In genomic region chr5:101811296-101812169, GRCm38 (mm10) we compare ENCODE assay signal across 9 mouse cellular contexts. TPM values are rescaled to one million over a fixed set of nuclear protein-coding genes. Genes with fewer than 3 reads are reported as not detected.
DNase-seq lines count a peak whose midpoint lies in the region.
"Had no signal": no experiment of that assay in that cellular context is flagged by ENCODE, and none has a peak within 500 bp of the region (broad histone marks: within the 10 kb centered on the region; RNA-seq: fewer than 3 reads in every experiment).

No protein-coding gene starts in this region.

- DNase-seq in layer of hippocampus, adult 11-12 months (ENCODE audit: low spot score) = peak; percentile 44
- DNase-seq in layer of hippocampus, postnatal 25 days (ENCODE audit: extremely low spot score in 1 of 2, low spot score in 1 of 2) = no peak
- DNase-seq in 3T3-L1 (ENCODE audit: low read depth, low spot score) = peak; percentile 38
- peak; percentile 38 for DNase-seq in ES-CJ7 (ENCODE audit: low read depth, low spot score)
- DNase-seq in cerebellum, postnatal 10 days = peak; percentile 43 to 45
- no peak for DNase-seq in neural tube, embryonic 10.5 days (ENCODE audit: extremely low spot score, low spot score)
- DNase-seq in B cell, adult 2 months = no peak
- DNase-seq in spleen, adult 12 weeks (ENCODE audit: low spot score) = no peak
- DNase-seq: kidney, postnatal 14 days had no signal

RNA-seq across cellular contexts. Expression of gene Cds1, which starts 46.6 kb away (rescaled TPM):
- 10 to 100 TPM; 63.2 to 67.9 TPM for total RNA-seq in layer of hippocampus, postnatal 25 days (2021)

Comparison
In these comparisons a context has a peak if more than half of its experiments do, and no peak if none do; other contexts are left out.
1. DNase-seq: peak in layer of hippocampus, adult 11-12 months (single experiment), 3T3-L1 (single experiment), ES-CJ7 (single experiment) and cerebellum, postnatal 10 days (2 of 2); none in layer of hippocampus, postnatal 25 days (0 of 2), neural tube, embryonic 10.5 days (single experiment), B cell, adult 2 months (0 of 2) and spleen, adult 12 weeks (single experiment).